Comparison of ENCODE assay signal across 13 mouse cellular contexts in the genomic region with DNA sequence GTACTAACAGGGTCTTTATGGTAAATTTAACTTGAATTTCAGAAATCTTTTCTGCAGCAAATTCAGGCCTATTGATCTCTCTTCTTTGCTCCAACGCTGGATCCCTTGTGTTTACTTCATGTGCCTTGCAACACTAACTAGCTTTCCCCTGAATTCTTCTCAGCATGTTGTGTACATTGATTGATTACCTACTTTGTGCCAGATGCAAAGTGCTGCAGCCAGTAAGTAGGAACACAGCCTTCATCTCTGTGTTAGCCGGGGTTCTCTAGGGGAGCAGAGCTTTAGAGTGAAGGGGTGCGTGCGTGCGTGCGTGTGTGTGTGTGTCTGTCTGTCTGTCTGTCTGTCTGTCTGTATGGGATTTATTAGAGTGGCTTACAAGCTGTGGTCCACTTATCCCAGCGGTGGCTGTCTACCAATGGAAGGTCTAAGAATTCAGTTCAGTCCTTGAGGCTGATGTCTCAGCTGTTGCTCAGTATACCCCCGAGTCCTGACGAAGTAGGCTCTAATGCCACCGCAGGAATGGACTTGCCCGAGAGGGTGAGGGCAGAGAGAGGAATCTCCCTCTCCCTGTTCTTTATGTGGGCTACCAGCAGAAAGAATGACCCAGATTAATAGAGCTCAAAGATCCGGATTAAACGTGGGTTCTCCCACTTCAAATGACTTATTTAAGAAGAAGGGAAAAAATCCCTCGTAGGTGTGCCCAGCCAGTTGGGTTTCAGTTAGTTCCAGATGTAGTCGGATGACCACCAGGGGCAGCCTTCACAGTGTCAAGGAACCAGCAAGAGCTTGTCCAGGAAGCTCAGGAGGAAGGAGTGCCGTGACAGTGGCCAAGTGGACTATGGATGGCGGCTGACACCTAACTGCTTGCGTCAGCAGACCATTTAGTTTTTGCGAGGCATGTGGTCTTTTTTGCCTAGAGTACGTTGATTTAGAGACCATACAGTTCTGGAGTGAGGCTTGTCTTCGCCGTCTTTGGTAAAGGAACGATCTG. TPM values are rescaled to one million over a fixed set of nuclear protein-coding genes. Genes with fewer than 3 reads are reported as not detected.
DNase-seq lines count a peak whose midpoint lies in the region; ATAC-seq and TF ChIP-seq lines count a peak whose summit lies in the region.
"Had no signal": no experiment of that assay in that cellular context is flagged by ENCODE, and none has a peak within 500 bp of the region (broad histone marks: within the 10 kb centered on the region; RNA-seq: fewer than 3 reads in every experiment).

No protein-coding gene starts in this region.

- no peak overlapping the region for H3K4me3 ChIP-seq in kidney, embryonic 15.5 days (replicated peaks)
- no peak overlapping the region for H3K4me3 ChIP-seq in ES-Bruce4 (ENCODE audit: low read depth, low read length)

- 90% methylated on average over 23 of the region's 23 CpGs for WGBS in kidney, embryonic 15.5 days

- peaks cover 78% of the 10 kb centered on the region for H3K36me3 ChIP-seq in kidney, embryonic 15.5 days
- H3K36me3 ChIP-seq in ES-Bruce4 (ENCODE audit: control insufficient read depth, insufficient read depth, low read length, poor library complexity, severe bottlenecking): peaks cover 4% of the 10 kb centered on the region; the same call in 1 of the 2 replicates

- H3K27me3 ChIP-seq in kidney, embryonic 15.5 days: no peaks in the 10 kb centered on the region
- no peaks in the 10 kb centered on the region for H3K27me3 ChIP-seq in ES-Bruce4 (ENCODE audit: control insufficient read depth, insufficient read depth, low read length, poor library complexity, severe bottlenecking)

- no peak for ATAC-seq in kidney, embryonic 15.5 days (replicated peaks; ENCODE audit: low FRiP score)

- H3K9me3 ChIP-seq in kidney, embryonic 15.5 days (replicated peaks): no peaks in the 10 kb centered on the region
- H3K9me3 ChIP-seq in ES-Bruce4 (replicated peaks; ENCODE audit: control insufficient read depth, insufficient read depth, low read length, poor library complexity, severe bottlenecking): no peaks in the 10 kb centered on the region

- H3K9ac ChIP-seq in kidney, embryonic 15.5 days: no peak overlapping the region
- no peak overlapping the region for H3K9ac ChIP-seq in ES-Bruce4 (ENCODE audit: low read depth, poor library complexity, severe bottlenecking)

- no peaks in the 10 kb centered on the region for H3K4me1 ChIP-seq in kidney, embryonic 15.5 days
- H3K4me1 ChIP-seq in ES-Bruce4 (ENCODE audit: control insufficient read depth, insufficient read depth, low read length): no peaks in the 10 kb centered on the region

- peak; percentile 57 for DNase-seq in kidney, adult 18-20 months
- peak; percentile 19 for DNase-seq in brain, embryonic 14.5 days (ENCODE audit: low read depth)
- peak; percentile 32 for DNase-seq in kidney, postnatal 14 days
- no peak for DNase-seq in cerebellum, postnatal 4 days (ENCODE audit: low spot score in 2 of 2)
- DNase-seq in cerebellum, adult 8-10 months: no peak
- no peak for DNase-seq in lung, postnatal 14 days
- DNase-seq: adrenal gland, postnatal 10 days; cerebellum, adult 9-11 months; gastrocnemius, postnatal 36 days; left cerebral cortex, postnatal 4 days; thymus, postnatal 4 days had no signal

- H3K4me2 ChIP-seq in kidney, embryonic 15.5 days: no peak overlapping the region

- no peak overlapping the region for H3K27ac ChIP-seq in kidney, embryonic 15.5 days
- no peak overlapping the region for H3K27ac ChIP-seq in ES-Bruce4 (ENCODE audit: insufficient read depth, low read length)

- no peak for TF ChIP-seq POLR2A in ES-Bruce4 (IDR thresholded peaks at IDR 0.05; ENCODE audit: insufficient read depth, low read length)
- TF ChIP-seq POLR2A in brain, embryonic 14.5 days (IDR thresholded peaks at IDR 0.05; ENCODE audit: borderline replicate concordance, extremely low read depth, insufficient read depth, insufficient read length, poor library complexity, severe bottlenecking): no peak

- no peak for TF ChIP-seq EP300 in ES-Bruce4 (IDR thresholded peaks at IDR 0.05; ENCODE audit: insufficient read depth, low read depth, low read length)

- peak; percentile 30 for TF ChIP-seq CTCF in ES-Bruce4 (IDR thresholded peaks at IDR 0.05; ENCODE audit: low read depth, low read length)
- peak; percentile 37; the same call in 1 of the 2 replicates for TF ChIP-seq CTCF in brain, embryonic 14.5 days (IDR thresholded peaks at IDR 0.05; ENCODE audit: borderline replicate concordance, extremely low read depth, insufficient read depth, insufficient read length)

RNA-seq across cellular contexts. Expression of a gene that starts 27.1 kb away (rescaled TPM):
- polyA plus RNA-seq in kidney, embryonic 15.5 days (2015; fragmentation: Nextera tagmentation; extraction: Ambion mirVana): 22.9 and 24.2 TPM in 2 replicates
- 44.8 and 49.8 TPM in 2 replicates for polyA plus RNA-seq in ES-Bruce4 (2011; ENCODE audit: insufficient read depth, insufficient read length, low read depth, missing spikeins)
- polyA plus RNA-seq in brain, embryonic 14.5 days (2012; rRNA removed): 44.9 TPM in 2 replicates

Comparison
In these comparisons a context has a peak if more than half of its experiments do, and no peak if none do; other contexts are left out.
1. DNase-seq: peak in kidney, adult 18-20 months (single experiment), brain, embryonic 14.5 days (single experiment) and kidney, postnatal 14 days (single experiment); none in cerebellum, postnatal 4 days (0 of 2), cerebellum, adult 8-10 months (single experiment) and lung, postnatal 14 days (single experiment).